ENCODE assay signal across 8 mouse cellular contexts in genomic region chr10:122794187-122794850, GRCm38 (mm10).
DNase-seq lines count a peak whose midpoint lies in the region; ATAC-seq and TF ChIP-seq lines count a peak whose summit lies in the region.

No protein-coding gene starts in this region.

- intact Hi-C loops in heart, postnatal 14 days (cut with DNase I) = no loop called here

- TF ChIP-seq EP300 in lung, postnatal 0 days (IDR thresholded peaks at IDR 0.05) = no peak; the same call in 1 of the 2 replicates

- no peak overlapping the region for H3K9ac ChIP-seq in forebrain, embryonic 14.5 days (ENCODE audit: low read length)
- peak overlapping the region; percentile 41; the same call in 1 of the 2 replicates for H3K9ac ChIP-seq in lung, postnatal 0 days (replicated peaks; ENCODE audit: low read depth)

- peak; percentile 95 for TF ChIP-seq CTCF in lung, postnatal 0 days (IDR thresholded peaks at IDR 0.05)

- ATAC-seq in forebrain, embryonic 14.5 days = peak; percentile 60
- ATAC-seq in lung, postnatal 0 days = peak; percentile 91

- no peak overlapping the region for H3K27ac ChIP-seq in forebrain, embryonic 14.5 days (ENCODE audit: low read depth, low read length)
- H3K27ac ChIP-seq in lung, postnatal 0 days (ENCODE audit: low read length) = peak overlapping the region; percentile 70

- H3K9me3 ChIP-seq in forebrain, embryonic 14.5 days (replicated peaks; ENCODE audit: control insufficient read depth, low read length) = no peaks in the 10 kb centered on the region
- H3K9me3 ChIP-seq in lung, postnatal 0 days (ENCODE audit: low read length) = no peaks in the 10 kb centered on the region

- no peak overlapping the region for H3K4me3 ChIP-seq in forebrain, embryonic 14.5 days (ENCODE audit: low read depth, low read length)
- H3K4me3 ChIP-seq in lung, postnatal 0 days (ENCODE audit: low read depth, low read length) = peak overlapping the region; percentile 26

- peak; percentile 87 for DNase-seq in MEL-GATA-1-ER (ENCODE audit: extremely low read depth, low read depth)
- DNase-seq in cerebellum, adult 11 months = peak; percentile 63
- DNase-seq in forebrain, embryonic 14.5 days (ENCODE audit: low spot score) = peak; percentile 80
- DNase-seq in heart, postnatal 14 days = peak; percentile 71 to 80
- peak; percentile 70 for DNase-seq in layer of hippocampus, adult 11-12 months (ENCODE audit: low spot score)
- peak; percentile 92 for DNase-seq in lung, postnatal 0 days (ENCODE audit: low spot score)
- peak; percentile 67 for DNase-seq in ovary, postnatal 36 days (ENCODE audit: low spot score)
- DNase-seq in thymus, postnatal 14 days = peak; percentile 85

- no peaks in the 10 kb centered on the region; the same call in 1 of the 2 replicates for H3K27me3 ChIP-seq in forebrain, embryonic 14.5 days (replicated peaks; ENCODE audit: control insufficient read depth, insufficient read depth, low read length)
- H3K27me3 ChIP-seq in lung, postnatal 0 days (replicated peaks; ENCODE audit: insufficient read depth, low read length) = no peaks in the 10 kb centered on the region

- 34% methylated on average over 20 of the region's 20 CpGs for WGBS in forebrain, embryonic 14.5 days
- WGBS in lung, postnatal 0 days = 15% methylated on average over 20 of the region's 20 CpGs

- H3K36me3 ChIP-seq in forebrain, embryonic 14.5 days (ENCODE audit: control insufficient read depth, insufficient read depth, low read length) = no peaks in the 10 kb centered on the region
- H3K36me3 ChIP-seq in lung, postnatal 0 days (ENCODE audit: insufficient read depth, low read length) = no peaks in the 10 kb centered on the region

- no peak overlapping the region for H3K4me2 ChIP-seq in forebrain, embryonic 14.5 days (ENCODE audit: low read length)
- peak overlapping the region; percentile 46 for H3K4me2 ChIP-seq in lung, postnatal 0 days (replicated peaks; ENCODE audit: low read depth, low read length)

- peaks cover 6% of the 10 kb centered on the region for H3K4me1 ChIP-seq in forebrain, embryonic 14.5 days (ENCODE audit: control insufficient read depth, insufficient read depth, low read length)
- no peaks in the 10 kb centered on the region; the same call in 1 of the 2 replicates for H3K4me1 ChIP-seq in lung, postnatal 0 days (ENCODE audit: insufficient read depth, low read depth, low read length)
